Mouse (Mus musculus) embryonic facial prominence, embryonic 12.5 days (tissue): ENCODE results near the gene Gm5617. TPM values are rescaled to one million over a fixed set of nuclear protein-coding genes. Genes with fewer than 3 reads are reported as not detected.
A peak's percentile ranks its signal among the peaks of the same experiment; 100 is the strongest.
"Not testable (repeated sequence)": the region's sequence is repeated elsewhere in the genome, so short reads cannot be mapped to it uniquely, and the experiment has no call there.

Experiments used
- ATAC-seq: fragments of 200-750 bp; cut with Nextera tagmentation; 2 replicates; pipeline ENCODE4 v1.8.0; 2017; ENCODE audit not compliant: insufficient number of reproducible peaks, insufficient read depth, low FRiP score, low TSS enrichment
- H3K27ac ChIP-seq: fragments of 300-500 bp; sonication (generic); 2 replicates; pipeline ENCODE4 v1.5.1; 2016; ENCODE audit warnings: mild to moderate bottlenecking
- H3K27me3 ChIP-seq: fragments of 300-500 bp; sonication (generic); 2 replicates; pipeline ENCODE4 v1.6.1; 2016; ENCODE audit warnings: mild to moderate bottlenecking, moderate library complexity
- H3K36me3 ChIP-seq: fragments of 300-500 bp; sonication (generic); 2 replicates; pipeline ENCODE4 v1.6.1; 2016; ENCODE audit warnings: mild to moderate bottlenecking
- H3K4me1 ChIP-seq: fragments of 300-500 bp; sonication (generic); 2 replicates; pipeline ENCODE4 v1.6.1; 2016
- H3K4me2 ChIP-seq: fragments of 300-500 bp; sonication (generic); replicated peaks from 2 replicates; pipeline ENCODE4 v1.6.1; 2016; ENCODE audit warnings: mild to moderate bottlenecking, moderate library complexity
- H3K4me3 ChIP-seq: fragments of 300-500 bp; sonication (generic); 2 replicates; pipeline ENCODE4 v1.5.1; 2016; ENCODE audit warnings: mild to moderate bottlenecking
- H3K9ac ChIP-seq: fragments of 300-500 bp; sonication (generic); 2 replicates; pipeline ENCODE4 v1.6.1; 2016; ENCODE audit warnings: mild to moderate bottlenecking, moderate library complexity
- H3K9me3 ChIP-seq: fragments of 300-500 bp; sonication (generic); 2 replicates; pipeline ENCODE4 v1.6.1; 2016; ENCODE audit warnings: mild to moderate bottlenecking, moderate library complexity
- WGBS: fragments of 180-500 bp; shearing (Covaris S2); methylation state at CpG from one replicate; pipeline ENCODE4 v1.1.7; 2016; 5-methylcytosine and 5-hydroxymethylcytosine counted together
- polyA plus RNA-seq: library from polyadenylated mRNA; unstranded; fragments of >200 nt; fragmentation: Nextera tagmentation; extraction: Ambion mirVana; gene quantifications from 2 replicates; pipeline ENCODE4 v1.2.1, GENCODE M21; 2016

The Gm5617 gene
- 40.1 and 43.6 TPM in 2 replicates for polyA plus RNA-seq

GRCm38 (mm10) chr9:48494817-48495547 lies at the start of gene Gm5617, which contains the start of gene Rbm7:
Gene Gm5617 (plus strand): TSS chr9:48495442.
Gene Rbm7 (minus strand): TSS chr9:48495299.
- peak within 1 kb of the TSS; percentile 87 for H3K9ac ChIP-seq
- H3K27me3 ChIP-seq = no peaks in the 10 kb centered on the region
- no peaks in the 10 kb centered on the region for H3K9me3 ChIP-seq
- H3K27ac ChIP-seq = peak within 1 kb of the TSS; percentile 86
- H3K36me3 ChIP-seq = peaks cover 27% of the 10 kb centered on the region
- WGBS = under 1% methylated on average over 72 of the region's 72 CpGs
- peaks cover 10% of the 10 kb centered on the region for H3K4me1 ChIP-seq
- H3K4me2 ChIP-seq = peak within 1 kb of the TSS; percentile 66
- peak within 1 kb of the TSS; percentile 87 for H3K4me3 ChIP-seq
- peak; percentile 99 for ATAC-seq

GRCm38 (mm10) chr9:48447783-48448209 lies 47.4 kb upstream of the Gm5617 start:
- Histone ChIP-seq H3K9me3 (no peaks in the 10 kb centered on the region), H3K4me3 (no peak overlapping the region), H3K27ac (no peak overlapping the region), H3K9ac (no peak overlapping the region), H3K4me2 (no peak overlapping the region), H3K27me3 (no peaks in the 10 kb centered on the region), H3K4me1 (no peaks in the 10 kb centered on the region), H3K36me3 (no peaks in the 10 kb centered on the region)
- no peak for ATAC-seq
- WGBS = 37% methylated on average over 5 of the region's 5 CpGs

GRCm38 (mm10) chr9:48450066-48450465 lies 45.2 kb upstream of the Gm5617 start:
- H3K27ac ChIP-seq = no peak overlapping the region
- no peaks in the 10 kb centered on the region for H3K36me3 ChIP-seq
- ATAC-seq = no peak
- H3K4me1 ChIP-seq = no peaks in the 10 kb centered on the region
- 91% methylated on average over 17 of the region's 17 CpGs for WGBS
- no peaks in the 10 kb centered on the region for H3K9me3 ChIP-seq
- no peak overlapping the region for H3K4me2 ChIP-seq
- no peak overlapping the region for H3K4me3 ChIP-seq
- no peak overlapping the region for H3K9ac ChIP-seq
- H3K27me3 ChIP-seq = no peaks in the 10 kb centered on the region

GRCm38 (mm10) chr9:48455961-48456360 lies 39.3 kb upstream of the Gm5617 start:
- WGBS = 75% methylated on average over 3 of the region's 3 CpGs
- ATAC-seq = no peak
- no peaks in the 10 kb centered on the region for H3K36me3 ChIP-seq
- H3K27ac ChIP-seq = no peak overlapping the region
- H3K4me1 ChIP-seq = no peaks in the 10 kb centered on the region
- H3K9me3 ChIP-seq = no peaks in the 10 kb centered on the region
- no peak overlapping the region for H3K4me3 ChIP-seq
- H3K9ac ChIP-seq = no peak overlapping the region
- no peak overlapping the region for H3K4me2 ChIP-seq
- H3K27me3 ChIP-seq = no peaks in the 10 kb centered on the region

GRCm38 (mm10) chr9:48458879-48459278 lies 36.4 kb upstream of the Gm5617 start:
- ATAC-seq = no peak
- Histone ChIP-seq H3K27me3 (no peaks in the 10 kb centered on the region), H3K27ac (no peak overlapping the region), H3K4me1 (no peaks in the 10 kb centered on the region), H3K9me3 (no peaks in the 10 kb centered on the region), H3K4me3 (no peak overlapping the region), H3K36me3 (no peaks in the 10 kb centered on the region), H3K4me2 (no peak overlapping the region), H3K9ac (no peak overlapping the region)
- 64% methylated on average over 3 of the region's 3 CpGs for WGBS

DNA sequence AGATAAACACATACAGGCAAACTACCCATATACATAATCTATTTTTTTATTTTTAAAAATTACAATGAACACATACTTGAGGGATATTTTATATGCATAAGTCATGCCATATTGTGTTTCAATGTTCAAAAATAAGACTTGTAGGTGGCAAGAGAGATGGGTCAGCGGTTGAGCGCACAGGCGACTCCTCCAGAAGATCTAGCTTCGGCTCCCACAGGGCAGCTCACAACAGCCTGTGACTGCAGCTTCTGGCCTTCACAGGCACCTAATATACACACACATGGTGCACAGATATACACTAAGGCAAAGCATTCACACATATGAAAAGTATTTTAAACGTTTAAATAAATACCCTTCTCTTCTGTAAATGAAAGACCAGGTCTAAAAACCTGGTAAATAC lies 35.9 kb upstream of the Gm5617 start:
- no peak for ATAC-seq
- Histone ChIP-seq H3K9ac (no peak overlapping the region), H3K4me1 (no peaks in the 10 kb centered on the region), H3K9me3 (no peaks in the 10 kb centered on the region), H3K4me3 (no peak overlapping the region), H3K4me2 (no peak overlapping the region), H3K27ac (no peak overlapping the region), H3K27me3 (no peaks in the 10 kb centered on the region), H3K36me3 (no peaks in the 10 kb centered on the region)
- 90% methylated on average over 5 of the region's 5 CpGs for WGBS

DNA sequence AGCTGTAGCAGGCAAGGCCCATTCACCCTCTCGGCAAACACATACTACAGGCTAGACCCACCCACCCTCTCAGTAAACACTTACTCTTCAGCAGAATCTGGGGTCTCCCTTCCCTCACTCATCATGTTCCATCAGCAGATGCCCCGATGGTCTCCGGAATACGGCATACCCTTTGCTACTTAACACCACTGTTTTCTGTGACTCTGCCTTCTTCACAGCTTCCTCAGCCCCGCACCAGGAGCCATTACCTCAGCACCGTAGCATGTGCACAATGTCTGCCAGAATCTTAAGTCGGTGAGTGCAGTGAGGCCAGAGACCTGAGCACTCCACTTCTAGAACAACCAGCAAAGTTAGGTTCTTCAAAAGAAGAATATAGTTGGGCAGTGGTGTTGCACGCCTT lies 34.5 kb upstream of the Gm5617 start:
- Histone ChIP-seq H3K4me3 (no peak overlapping the region), H3K9ac (no peak overlapping the region), H3K4me2 (no peak overlapping the region), H3K27ac (no peak overlapping the region), H3K27me3 (no peaks in the 10 kb centered on the region), H3K9me3 (peaks cover 3% of the 10 kb centered on the region; the same call in 1 of the 2 replicates), H3K36me3 (no peaks in the 10 kb centered on the region), H3K4me1 (no peaks in the 10 kb centered on the region)
- no peak for ATAC-seq
- 97% methylated on average over 8 of the region's 8 CpGs for WGBS

GRCm38 (mm10) chr9:48461545-48461944 lies 33.7 kb upstream of the Gm5617 start:
- Histone ChIP-seq H3K27ac (no peak overlapping the region), H3K9ac (no peak overlapping the region), H3K36me3 (no peaks in the 10 kb centered on the region; the same call in 1 of the 2 replicates), H3K9me3 (peaks cover 3% of the 10 kb centered on the region; the same call in 1 of the 2 replicates), H3K4me3 (no peak overlapping the region), H3K4me2 (no peak overlapping the region), H3K4me1 (no peaks in the 10 kb centered on the region), H3K27me3 (no peaks in the 10 kb centered on the region)
- ATAC-seq = no peak
- 97% methylated on average over 3 of the region's 3 CpGs for WGBS

- Histone ChIP-seq H3K36me3 (peaks cover 17% of the 10 kb centered on the region), H3K9me3 (peaks cover 7% of the 10 kb centered on the region), H3K4me1 (no peaks in the 10 kb centered on the region), H3K27ac (no peak overlapping the region), H3K4me3 (no peak overlapping the region), H3K9ac (no peak overlapping the region), H3K27me3 (no peaks in the 10 kb centered on the region), H3K4me2 (no peak overlapping the region)
- whole genome bisulfite sequencing = 92% methylated on average over 3 of the region's 3 CpGs
- ATAC-seq = no peak
Measured at GRCm38 (mm10) chr9:48465671-48466070, 29.6 kb upstream of the Gm5617 start.

DNA sequence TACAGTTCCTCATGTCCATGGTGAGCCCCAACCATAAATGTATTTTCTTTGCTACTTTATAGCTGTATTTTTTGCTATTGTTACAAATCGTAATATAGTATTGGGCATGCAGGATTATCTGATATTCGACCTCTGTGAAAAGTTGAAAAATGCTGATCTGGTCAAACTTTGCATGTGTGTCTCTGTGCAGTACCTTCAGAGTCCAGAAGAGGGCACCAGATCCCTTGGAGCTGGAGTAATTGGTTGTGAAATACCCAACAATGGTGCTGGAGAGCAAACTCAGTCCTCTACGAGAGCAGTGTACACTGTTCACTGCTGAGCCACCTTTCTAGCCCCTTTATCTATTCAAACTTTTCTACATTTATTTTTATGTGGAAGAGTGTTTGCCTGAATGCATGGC lies 28.4 kb upstream of the Gm5617 start:
- Histone ChIP-seq H3K27me3 (no peaks in the 10 kb centered on the region), H3K27ac (no peak overlapping the region), H3K9me3 (peaks cover 7% of the 10 kb centered on the region), H3K4me1 (no peaks in the 10 kb centered on the region), H3K9ac (no peak overlapping the region), H3K36me3 (peaks cover 22% of the 10 kb centered on the region), H3K4me2 (no peak overlapping the region), H3K4me3 (no peak overlapping the region)
- WGBS = 63% methylated on average over 3 of the region's 3 CpGs
- ATAC-seq = no peak

- H3K4me1 ChIP-seq, H3K4me3 ChIP-seq, H3K4me2 ChIP-seq, H3K27ac ChIP-seq, H3K9ac ChIP-seq, H3K27me3 ChIP-seq, ATAC-seq, H3K9me3 ChIP-seq: not testable (repeated sequence)
- peaks cover 25% of the 10 kb centered on the region for H3K36me3 ChIP-seq
- 97% methylated on average over 5 of the region's 5 CpGs for WGBS
Measured at GRCm38 (mm10) chr9:48467471-48467870, 27.8 kb upstream of the Gm5617 start.

DNA sequence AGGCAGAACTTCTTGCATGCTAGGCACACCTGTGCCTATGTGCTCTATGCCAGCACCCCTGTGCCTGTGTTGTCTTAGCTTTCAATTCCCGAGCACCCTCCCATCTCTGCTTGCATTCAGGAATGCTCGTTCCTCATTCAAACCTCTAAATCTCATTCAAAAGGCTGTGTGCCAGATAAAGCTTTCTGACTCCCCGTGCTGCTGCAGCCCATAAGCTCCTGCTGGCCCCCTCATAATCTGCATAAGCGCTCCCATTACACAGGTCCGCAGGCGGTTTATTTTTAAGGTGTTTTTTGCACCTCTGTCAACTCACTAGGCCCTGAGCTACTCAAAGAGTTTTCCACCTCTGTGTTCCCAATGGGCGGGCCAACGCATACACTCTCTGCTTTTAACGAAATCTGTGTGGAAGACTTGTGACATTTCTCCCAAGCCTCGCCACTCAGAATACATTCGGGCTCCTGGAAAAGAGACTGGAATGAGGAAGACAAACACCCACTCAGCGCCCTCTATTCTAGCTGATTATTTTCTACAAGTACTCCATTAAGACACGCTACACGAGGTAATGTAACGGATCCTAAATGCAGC lies 22.7 kb upstream of the Gm5617 start:
- H3K27ac ChIP-seq = no peak overlapping the region
- H3K9ac ChIP-seq = no peak overlapping the region
- H3K4me2 ChIP-seq = no peak overlapping the region
- H3K27me3 ChIP-seq = no peaks in the 10 kb centered on the region
- no peaks in the 10 kb centered on the region for H3K9me3 ChIP-seq
- peaks cover 37% of the 10 kb centered on the region for H3K36me3 ChIP-seq
- 90% methylated on average over 15 of the region's 15 CpGs for WGBS
- no peak overlapping the region for H3K4me3 ChIP-seq
- H3K4me1 ChIP-seq = no peaks in the 10 kb centered on the region
- ATAC-seq = no peak
